Mouse (Mus musculus) left cerebral cortex, postnatal 10 days (tissue): Measurements from ENCODE around the gene Gm30191. TPM values are rescaled to one million over a fixed set of nuclear protein-coding genes. Genes with fewer than 3 reads are reported as not detected.
"Not testable (repeated sequence)": the region's sequence is repeated elsewhere in the genome, so short reads cannot be mapped to it uniquely, and the experiment has no call there.

Experiments used
- DNase-seq, 2 experiments: peaks; one replicate each; pipeline ENCODE4 v3.0.0; 2021 to 2022; ENCODE audit warnings: low spot score in 2 of 2, mixed read lengths in 1 of 2; ENCODE audit errors: extremely low spot score in 1 of 2
- intact Hi-C: fragments of 180-260 bp; cut with DNase I; formaldehyde crosslinking; loops from one replicate; pipeline ENCODE4 v1.15.1; 2025
- total RNA-seq, 2 experiments: library from RNA; stranded (reverse); gene quantifications; 2 replicates each; pipeline ENCODE4 v1.2.3; 2021

The Gm30191 gene
- total RNA-seq, 2 experiments from 2014 or later: not detected

DNA sequence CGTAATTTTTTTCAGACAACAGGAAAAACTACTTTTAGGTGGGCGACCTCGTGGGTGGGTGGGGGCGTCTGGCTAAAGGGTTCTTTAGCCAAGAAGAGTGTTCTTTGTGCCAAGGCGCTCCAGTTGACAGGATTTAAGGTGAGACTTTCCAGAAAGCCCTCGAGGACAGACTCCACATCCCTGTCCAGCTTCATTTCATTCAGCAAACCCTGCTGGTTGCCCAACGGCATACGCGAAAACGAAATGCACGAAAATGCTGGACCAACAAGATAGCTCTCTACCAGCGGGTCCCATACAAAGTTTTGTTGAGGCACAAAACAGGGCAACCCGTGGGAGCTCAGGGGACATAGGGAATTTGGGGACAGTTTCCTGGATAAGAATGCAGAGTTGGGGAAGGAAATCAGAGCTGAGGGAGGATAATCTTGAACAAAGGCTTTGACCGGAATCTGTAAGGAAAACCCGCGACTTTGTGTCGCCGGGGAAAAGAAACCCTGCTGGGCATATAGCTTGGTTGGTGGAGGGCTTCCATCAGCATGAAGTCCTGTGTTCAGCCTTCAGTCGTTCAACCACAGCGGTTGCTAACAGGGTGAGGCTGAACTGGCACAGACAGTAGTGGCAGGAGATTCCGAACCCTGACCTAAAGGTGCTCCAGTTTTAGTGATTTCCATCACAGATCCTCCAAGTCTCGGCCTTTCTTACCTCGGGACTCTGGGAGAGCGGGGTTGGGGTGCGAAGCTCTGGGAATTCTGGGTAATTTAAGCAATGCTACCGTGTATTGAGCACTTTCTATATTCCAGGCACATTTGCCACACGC lies 3.6 kb downstream of the Gm30191 start:
- intact Hi-C loops: loop anchor here (5.0 kb wide), 2 partner anchors 42 to 107 kb away; no protein-coding TSS in a partner anchor
- DNase-seq: no peak

DNA sequence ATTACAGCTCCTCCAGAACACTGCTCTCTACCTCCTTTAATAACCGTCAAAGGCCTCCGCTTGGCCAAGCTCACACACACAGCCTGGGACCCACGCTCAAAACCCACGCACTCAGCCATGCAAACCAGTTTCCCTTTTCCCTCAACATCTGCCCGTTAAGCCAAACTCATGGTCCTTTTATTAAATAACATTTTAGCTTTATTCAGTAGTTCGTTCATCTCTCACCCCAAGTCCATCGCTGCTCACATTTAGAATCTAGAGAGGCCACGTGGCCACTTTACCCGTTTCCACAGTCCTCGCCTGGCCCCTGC lies 4.2 kb downstream of the Gm30191 start:
- intact Hi-C loops: loop anchor here (5.0 kb wide), 2 partner anchors 41 to 106 kb away; no protein-coding TSS in a partner anchor
- DNase-seq: no peak

DNA sequence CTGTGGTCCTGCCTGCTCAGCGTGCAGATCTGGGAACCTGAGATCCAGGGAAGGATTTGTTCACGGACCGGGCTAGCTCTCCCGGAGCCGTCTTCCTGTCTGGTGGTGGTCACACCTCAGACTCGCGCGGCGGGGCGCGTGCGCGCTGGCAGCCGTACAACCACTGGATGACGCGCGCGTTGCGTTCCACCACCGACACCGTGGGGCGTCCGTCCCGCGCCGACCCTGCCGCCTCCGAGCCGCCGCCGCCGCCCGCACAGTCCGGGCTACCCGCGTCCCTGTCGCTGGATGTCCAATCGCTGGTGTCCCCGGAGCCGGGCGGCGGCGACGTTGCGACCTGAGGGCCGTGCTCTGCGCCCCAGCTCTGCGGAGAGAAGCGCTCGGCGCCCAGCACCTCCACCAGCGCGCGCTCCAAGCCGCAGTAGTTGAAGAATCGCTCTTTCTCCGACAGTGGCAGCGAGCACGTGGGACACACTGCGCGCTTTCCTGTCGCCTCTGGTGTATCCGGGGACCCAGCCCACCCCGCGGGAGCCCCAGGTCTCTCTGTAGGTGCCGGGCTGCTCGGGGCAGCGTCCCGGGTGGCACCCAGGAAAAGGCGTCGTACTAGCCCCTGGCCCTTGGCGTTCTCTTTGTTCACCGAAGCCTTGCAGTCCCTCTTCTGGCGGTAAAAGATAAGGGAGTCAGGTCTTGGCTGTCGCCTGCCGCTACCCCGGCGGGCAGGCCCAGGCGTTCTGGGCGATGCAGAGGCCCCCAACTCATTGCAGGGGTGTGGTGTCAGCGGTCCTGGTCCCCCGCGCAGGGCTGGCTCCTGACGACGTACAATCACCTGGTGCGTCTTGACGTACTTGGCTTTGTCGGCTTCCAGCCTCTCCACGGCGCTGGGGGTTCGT lies 4.8 kb downstream of the Gm30191 start:
- intact Hi-C loops: loop anchor here (5.0 kb wide), 2 partner anchors 41 to 106 kb away; no protein-coding TSS in a partner anchor
- DNase-seq: peak in 1 of 2 experiments; percentile 84

DNA sequence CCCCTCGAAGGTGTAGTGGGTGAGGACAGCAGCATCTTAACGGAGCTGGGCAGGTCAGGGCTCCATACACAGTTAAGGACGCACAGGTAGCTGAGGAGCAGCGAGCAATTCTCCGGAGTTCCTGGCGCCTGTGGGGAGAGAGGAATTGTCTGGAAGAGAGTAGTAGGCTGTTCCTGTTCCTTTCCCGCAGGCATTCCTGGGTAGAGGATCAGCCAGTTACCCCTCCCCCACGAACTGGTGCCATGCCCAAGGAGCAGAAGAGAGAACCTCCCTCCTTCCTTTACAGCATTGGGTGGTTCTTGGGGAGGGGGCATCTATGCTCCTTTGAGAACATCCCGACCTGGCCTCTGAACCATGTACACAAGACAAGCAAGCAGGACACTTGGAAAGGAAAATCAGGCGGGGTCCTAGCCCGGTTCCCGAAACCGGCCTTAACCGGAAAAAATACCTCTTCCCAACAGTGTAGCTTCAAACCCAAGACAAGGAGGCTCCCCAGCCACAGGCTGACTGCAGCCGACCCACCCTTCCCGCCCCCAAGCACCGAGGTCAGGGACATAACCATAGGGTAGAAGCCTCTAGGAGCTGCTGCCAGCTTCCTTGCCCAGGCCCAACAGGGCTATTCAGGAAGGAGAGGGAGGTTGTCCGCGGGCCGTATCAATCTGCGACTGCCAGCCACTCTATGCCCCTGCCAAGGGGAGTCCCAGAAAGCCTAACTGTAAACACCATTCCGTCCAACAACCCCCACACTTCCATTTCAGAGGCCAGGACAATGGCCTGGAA lies 5.6 kb downstream of the Gm30191 start:
- intact Hi-C loops: loop anchor here (5.0 kb wide), 2 partner anchors 40 to 105 kb away; no protein-coding TSS in a partner anchor
- DNase-seq: no peak

DNA sequence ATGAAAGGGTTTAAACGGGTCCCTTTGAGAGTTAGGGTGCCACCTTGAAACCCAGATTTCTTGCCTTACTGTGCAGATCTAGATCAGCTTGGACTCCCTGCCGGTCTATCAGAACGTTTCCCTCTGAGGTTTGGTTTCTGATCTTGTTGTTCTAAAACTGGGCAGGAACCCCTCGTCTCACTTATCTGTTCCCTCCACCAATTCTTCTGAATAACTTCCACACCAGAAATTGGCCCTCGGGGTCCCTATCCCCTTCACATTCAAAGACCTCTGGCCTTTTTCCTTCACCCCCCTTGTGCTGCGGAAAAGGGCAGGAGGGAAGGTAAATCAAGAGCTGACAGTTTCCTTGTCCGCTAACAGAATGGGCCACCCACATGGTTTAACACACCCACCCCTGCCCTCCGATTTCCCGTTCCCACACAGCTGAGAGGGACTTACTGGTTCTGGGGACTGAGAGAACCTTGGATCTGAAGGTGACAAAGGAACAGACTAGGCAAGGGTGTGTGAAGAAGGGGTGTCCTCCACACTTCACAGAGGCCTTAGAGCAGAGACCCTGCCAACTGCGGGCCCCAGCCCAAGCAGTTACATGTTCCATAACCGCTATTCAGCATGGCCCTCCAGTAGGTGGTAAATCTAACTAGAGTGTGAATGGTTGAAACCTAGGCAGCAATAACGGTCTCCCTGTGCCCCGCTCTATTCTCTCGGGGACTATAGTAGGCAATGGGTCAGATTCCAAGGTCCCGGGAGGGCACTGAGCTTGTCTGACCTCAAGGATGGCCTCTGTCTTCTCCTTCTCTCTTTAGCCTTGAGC lies 6.4 kb downstream of the Gm30191 start:
- intact Hi-C loops: loop anchor here (5.0 kb wide), 2 partner anchors 39 to 104 kb away; no protein-coding TSS in a partner anchor
- DNase-seq: no peak

DNA sequence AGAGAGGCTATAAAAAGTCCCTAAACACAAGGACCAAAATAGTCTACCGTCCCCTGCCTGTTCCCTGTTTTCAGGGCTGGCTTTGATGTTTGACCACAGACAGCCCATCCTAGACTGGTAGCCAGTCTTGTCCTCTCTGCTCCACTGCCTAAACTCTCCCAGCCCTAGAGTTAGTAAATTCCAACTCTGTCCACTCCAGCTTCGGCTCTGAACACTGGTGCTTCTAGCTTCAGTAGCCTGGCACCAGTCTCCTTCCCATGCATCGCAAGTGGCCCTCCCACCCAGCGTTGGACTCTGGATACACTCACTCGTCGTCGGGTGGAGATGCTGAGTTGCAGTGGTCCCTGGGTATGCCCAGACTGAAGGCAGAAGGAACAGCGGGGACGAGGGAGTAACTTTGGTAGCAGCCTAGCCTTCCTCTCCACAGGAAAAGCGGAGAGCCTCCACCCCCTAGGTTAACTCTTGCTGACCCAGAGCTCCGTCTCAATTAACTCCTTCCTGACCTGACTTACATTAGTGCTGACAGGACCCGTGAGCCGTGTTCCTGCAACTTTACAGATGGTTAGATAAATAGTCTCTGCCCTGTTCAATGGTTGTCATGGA lies 7.1 kb downstream of the Gm30191 start, which contains the start of gene Grrp1:
Gene Grrp1, minus strand, starts transcription at position 385 of the 603 bp plus-strand sequence.
- DNase-seq: no peak
- intact Hi-C loops: loop anchor here (5.0 kb wide), 2 partner anchors 38 to 103 kb away; no protein-coding TSS in a partner anchor

DNA sequence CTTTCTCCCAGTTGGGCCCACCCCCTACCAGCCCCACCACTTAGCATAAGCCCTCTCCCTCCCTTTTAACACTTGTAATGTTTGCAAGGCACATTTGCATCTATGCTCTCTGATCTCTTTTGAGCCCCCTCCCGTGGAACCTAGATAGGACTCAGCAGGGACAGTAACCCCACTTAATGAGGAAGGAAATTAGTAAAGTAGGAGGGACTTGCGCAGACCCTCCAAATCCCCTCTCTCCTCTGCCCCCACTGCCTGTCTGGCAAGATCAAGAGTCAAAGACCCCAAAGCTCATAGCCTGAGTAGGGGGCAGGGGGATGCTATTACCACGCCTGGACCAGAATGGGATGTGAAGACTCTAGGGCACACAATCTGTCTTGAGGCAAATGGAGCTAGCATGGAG lies 8.1 kb downstream of the Gm30191 start:
- intact Hi-C loops: loop anchor here (5.0 kb wide), 2 partner anchors 37 to 102 kb away; no protein-coding TSS in a partner anchor
- DNase-seq: no peak

DNA sequence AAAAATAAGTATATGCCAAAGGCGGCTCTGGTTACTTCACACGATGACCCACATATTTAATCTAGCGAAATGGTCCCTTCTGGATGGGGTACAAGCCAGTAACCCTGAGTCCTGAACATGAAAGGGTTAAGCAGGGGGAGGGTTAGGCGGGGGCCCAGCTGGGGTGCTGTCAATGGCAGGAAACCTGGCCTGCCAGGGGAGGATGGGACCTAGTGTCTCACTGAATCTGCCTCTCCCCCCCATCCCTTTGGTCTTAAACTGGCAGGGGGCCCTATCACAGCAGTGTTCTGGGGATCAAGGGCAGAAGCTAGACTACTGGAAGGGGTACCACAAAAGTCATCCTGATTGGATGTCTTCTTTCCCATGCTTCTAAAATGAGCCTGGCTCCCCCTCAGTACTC lies 9.1 kb downstream of the Gm30191 start:
- intact Hi-C loops: no loop called here
- no peak for DNase-seq

DNA sequence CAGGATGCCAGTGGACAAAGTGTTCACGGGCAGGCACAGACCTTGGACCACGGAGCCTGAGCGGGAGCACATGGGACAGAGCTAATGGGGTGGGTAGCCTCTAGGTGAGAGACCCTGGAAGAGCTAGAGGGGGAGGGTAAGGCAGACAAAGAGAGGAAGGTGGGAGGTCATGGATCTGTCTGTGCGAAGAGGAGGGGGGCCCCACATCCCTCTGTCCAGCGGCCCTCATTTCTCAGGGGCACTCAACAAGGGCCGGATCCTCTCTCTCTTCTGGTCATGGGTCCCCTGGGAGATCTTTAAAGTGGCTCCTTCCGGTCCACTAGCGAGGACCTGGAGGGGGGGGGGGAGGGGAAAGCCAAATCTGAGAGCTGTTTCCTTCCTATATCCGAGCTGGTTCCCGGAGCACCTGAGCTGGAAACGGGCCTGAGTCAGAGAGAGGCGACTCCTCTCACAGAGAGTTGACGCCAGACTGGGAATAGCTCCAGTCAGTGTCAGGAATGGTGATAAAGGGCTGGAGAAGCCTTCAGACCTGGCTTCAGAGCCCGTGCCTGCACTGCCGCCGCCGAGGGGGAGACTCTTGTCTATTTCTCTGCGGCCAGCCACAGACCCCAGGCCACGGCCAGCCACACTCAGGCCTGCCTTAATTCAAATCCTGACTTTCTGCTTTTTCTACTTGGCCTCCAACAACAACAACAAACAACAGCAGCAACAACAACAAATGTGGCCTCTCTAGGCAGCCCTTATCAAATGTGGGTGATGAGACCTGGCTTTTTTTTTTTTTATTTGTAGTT lies 9.9 kb downstream of the Gm30191 start:
- intact Hi-C loops: no loop called here
- DNase-seq: no peak

DNA sequence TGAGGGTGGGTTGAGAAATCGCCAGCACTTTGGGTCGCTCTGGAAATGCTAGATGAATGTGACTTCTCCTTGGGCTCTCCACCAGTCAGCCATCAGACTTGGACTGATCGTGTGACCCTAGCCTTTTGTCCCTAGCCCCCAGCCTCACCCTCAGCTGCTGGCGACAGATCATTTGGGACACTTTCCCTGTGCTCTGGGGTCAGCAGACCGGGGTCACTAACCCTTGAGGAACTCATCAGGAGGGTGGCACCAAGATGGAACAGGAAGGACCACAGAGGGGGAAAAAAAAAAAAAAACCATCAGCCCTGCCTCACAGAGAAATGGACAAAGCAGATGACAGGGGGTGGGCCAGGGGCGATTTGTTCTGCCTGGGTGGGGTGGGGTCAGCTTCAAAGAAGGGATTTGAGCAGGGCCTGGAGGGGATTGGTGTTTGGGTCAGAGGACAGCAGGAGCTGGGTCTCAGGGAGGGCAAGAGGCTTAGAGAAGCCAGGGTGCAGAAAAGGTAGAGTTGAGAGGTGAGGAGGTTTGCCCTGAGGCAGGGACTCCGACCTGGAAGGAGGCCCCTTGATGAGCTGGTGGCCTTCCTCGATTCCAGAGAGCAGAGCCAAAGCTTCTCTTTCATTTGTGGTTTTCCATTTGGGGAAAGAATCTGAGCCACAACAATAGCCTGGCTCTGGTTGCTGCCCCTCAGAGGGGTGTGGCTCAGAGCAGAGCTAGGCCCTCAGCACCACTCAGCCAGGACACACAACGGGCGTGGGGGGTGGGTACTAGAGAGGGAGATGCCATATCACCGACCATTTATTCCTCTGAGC lies 10.7 kb downstream of the Gm30191 start:
- intact Hi-C loops: no loop called here
- DNase-seq: no peak

DNA sequence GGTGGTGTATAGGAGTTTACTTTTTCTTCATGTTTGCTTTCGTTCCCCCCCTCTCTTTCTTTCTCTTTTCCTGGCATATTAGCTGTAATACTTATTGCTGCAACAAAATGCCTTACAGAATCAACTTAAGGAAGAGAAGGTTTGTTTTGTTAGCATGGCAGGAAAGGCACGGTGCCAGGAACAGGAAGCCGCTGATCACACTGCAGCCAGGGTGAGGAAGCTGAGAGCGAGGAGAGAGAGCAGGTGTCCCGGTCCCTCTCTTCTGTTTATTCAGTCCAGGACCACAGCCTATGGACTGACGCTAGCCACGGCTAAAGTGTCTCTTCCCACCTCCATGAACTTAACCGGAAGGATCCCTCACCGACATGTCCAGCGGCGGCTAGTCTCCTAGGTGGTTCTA lies 11.6 kb downstream of the Gm30191 start:
- intact Hi-C loops: no loop called here
- DNase-seq: no peak

DNA sequence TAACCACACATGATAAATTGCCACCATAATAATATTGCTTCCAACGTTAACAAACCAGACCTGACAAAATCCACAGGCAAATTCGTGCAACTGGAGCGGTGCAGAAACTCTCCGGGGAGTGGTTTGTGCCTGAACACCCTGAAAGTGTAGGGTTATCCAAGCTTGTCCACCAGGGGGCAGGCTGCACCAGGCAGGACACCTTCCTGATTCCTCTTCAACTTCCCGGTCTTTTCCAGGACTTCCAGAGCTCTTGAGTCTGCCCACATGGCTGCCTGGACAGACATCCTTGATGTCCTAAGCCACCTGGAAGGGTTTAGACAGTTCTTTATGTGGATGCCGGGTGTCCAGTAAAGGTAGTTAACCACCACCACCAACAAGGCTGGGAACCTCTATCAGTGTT lies 16.5 kb downstream of the Gm30191 start:
- intact Hi-C loops: no loop called here
- peak in 1 of 2 experiments; percentile 66 for DNase-seq

DNA sequence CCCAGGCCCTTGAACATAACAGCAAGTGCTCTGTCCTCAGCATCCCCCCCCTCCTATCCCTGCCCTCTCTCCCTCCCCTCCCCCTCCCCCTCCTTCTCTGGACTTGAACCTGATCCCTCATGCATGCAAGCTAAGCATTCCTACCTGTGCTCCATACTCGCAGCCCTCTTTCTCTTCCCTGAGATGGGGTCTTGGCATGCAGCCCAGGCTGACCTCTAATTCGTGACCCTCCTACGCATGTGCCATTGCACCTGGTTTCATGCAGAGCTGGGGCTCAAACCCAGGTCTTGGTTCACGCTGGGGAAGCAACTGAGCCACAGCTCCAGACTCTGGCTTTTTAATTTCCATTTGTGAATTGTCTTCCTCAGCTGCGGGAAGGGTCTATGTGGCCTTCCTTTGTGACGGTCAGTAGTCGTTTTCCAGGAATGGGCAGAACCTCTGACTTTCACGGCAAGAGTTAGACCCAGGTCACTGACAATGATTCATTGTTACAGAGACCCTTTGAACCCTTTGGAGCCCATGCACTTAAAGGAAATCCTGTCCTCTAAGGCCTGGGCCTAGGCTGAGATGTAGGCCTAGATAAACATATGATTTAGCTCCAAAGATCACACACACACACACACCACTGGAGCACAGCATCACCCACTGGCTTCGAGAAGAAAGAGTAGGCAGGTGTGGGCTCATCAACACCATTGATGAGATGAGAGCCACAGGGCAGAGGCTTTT lies 19.3 kb downstream of the Gm30191 start:
- intact Hi-C loops: no loop called here
- no peak for DNase-seq

DNA sequence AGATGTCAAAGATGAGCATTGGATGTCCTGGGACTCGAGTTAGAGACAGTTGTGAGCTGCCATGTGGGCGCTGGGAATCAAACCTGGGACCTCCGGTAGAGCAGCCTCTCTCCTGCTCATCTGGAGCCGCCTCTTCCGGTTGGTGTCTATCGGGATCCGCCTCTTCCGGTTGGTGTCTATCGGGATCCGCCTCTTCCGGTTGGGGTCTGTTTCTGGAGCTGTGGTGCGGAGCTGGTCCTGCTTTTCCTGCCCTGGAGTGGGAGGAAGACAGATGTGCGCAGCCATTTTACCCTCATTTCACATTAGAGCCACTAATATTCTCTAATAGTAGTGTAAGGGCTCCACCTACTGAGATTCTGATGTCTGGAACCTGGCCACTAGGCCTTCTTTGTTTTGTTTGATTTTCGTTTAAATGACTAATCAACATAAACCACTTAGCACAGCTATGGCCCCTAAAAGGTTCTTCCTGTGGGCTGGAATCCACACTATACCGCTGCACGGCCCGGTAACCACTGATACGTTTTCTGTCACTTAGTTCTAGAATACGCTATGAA lies 21.4 kb downstream of the Gm30191 start:
- peak in 1 of 2 experiments; percentile 46 for DNase-seq
- intact Hi-C loops: no loop called here

DNA sequence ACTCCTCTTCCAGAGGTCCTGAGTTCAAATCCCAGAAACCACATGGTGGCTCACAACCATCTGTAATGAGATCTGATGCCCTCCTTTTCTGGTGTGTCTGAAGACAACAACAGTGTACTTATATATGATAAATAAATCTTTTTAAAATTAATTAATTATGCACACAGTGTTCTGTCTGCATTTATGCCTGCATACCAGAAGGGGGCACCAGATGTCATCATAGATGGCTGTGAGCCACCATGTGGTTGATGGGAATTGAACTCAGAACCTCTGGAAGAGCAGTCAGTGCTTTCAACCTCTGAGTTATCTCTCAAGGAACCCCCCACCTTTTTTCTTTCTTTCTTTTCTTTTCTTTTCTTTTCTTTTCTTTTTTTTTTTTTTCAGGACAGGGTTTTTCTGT lies 22.9 kb downstream of the Gm30191 start:
- intact Hi-C loops, DNase-seq: not testable (repeated sequence)
